36 mouse cellular contexts compared by ENCODE assay signal in genomic region chr16:10208777-10209176, GRCm38 (mm10). TPM values are rescaled to one million over a fixed set of nuclear protein-coding genes. Genes with fewer than 3 reads are reported as not detected.
A peak's percentile ranks its signal among the peaks of the same experiment; 100 is the strongest.
DNase-seq lines count a peak whose midpoint lies in the region; ATAC-seq and TF ChIP-seq lines count a peak whose summit lies in the region.
"Had no signal": no experiment of that assay in that cellular context is flagged by ENCODE, and none has a peak within 500 bp of the region (broad histone marks: within the 10 kb centered on the region; RNA-seq: fewer than 3 reads in every experiment).

No protein-coding gene starts in this region.

- no peak for DNase-seq in liver, postnatal 0 days
- peak; percentile 37 for DNase-seq in R1 (ENCODE audit: low read depth, low spot score)
- no peak for DNase-seq in spleen, postnatal 10 days (ENCODE audit: low spot score in 2 of 2)
- DNase-seq: adrenal gland, adult 2 months; adrenal gland, postnatal 36 days; B cell, adult 2 months; cerebellum, adult 8-10 months; cerebellum, postnatal 25 days; gastrocnemius, postnatal 10 days; kidney, postnatal 36 days; layer of hippocampus, adult 9-11 months; retina, postnatal 1 day; right cerebral cortex, postnatal 14 days; thymus, adult 18-20 months; thymus, postnatal 25 days had no signal

- H3K4me3 ChIP-seq in intestine, postnatal 0 days (ENCODE audit: low read depth, low read length): no peak overlapping the region
- no peak overlapping the region for H3K4me3 ChIP-seq in intestine, embryonic 15.5 days (replicated peaks)
- no peak overlapping the region for H3K4me3 ChIP-seq in liver, postnatal 0 days (ENCODE audit: low read depth, low read length)
- H3K4me3 ChIP-seq in liver, embryonic 12.5 days: no peak overlapping the region
- no peak overlapping the region for H3K4me3 ChIP-seq in E14TG2a.4 (replicated peaks; ENCODE audit: low read length)
- H3K4me3 ChIP-seq: erythroblast, embryonic 14.5 days; heart, embryonic 10.5 days; heart, embryonic 15.5 days; hindbrain, embryonic 12.5 days; limb, embryonic 12.5 days; midbrain, embryonic 10.5 days; midbrain, embryonic 15.5 days; neural tube, embryonic 15.5 days; stomach, embryonic 15.5 days had no signal

- ATAC-seq in intestine, postnatal 0 days: no peak
- no peak for ATAC-seq in intestine, embryonic 15.5 days
- no peak for ATAC-seq in liver, postnatal 0 days
- no peak for ATAC-seq in liver, embryonic 12.5 days
- ATAC-seq: activated CD4-positive, CD25-positive, alpha-beta regulatory T cell, adult 4 months; forebrain, embryonic 16.5 days; hindbrain, postnatal 0 days; intestine, embryonic 16.5 days; midbrain, embryonic 15.5 days had no signal

- H3K36me3 ChIP-seq in intestine, postnatal 0 days (ENCODE audit: control insufficient read depth, insufficient read depth): no peaks in the 10 kb centered on the region
- H3K36me3 ChIP-seq in intestine, embryonic 15.5 days: no peaks in the 10 kb centered on the region
- no peaks in the 10 kb centered on the region for H3K36me3 ChIP-seq in liver, postnatal 0 days (replicated peaks; ENCODE audit: insufficient read depth, low read length)
- no peaks in the 10 kb centered on the region for H3K36me3 ChIP-seq in liver, embryonic 12.5 days
- H3K36me3 ChIP-seq in E14TG2a.4 (ENCODE audit: insufficient read depth, low read length): peaks cover 75% of the 10 kb centered on the region
- H3K36me3 ChIP-seq: heart, embryonic 10.5 days; heart, embryonic 15.5 days; hindbrain, embryonic 12.5 days; limb, embryonic 12.5 days; midbrain, embryonic 10.5 days; midbrain, embryonic 15.5 days; neural tube, embryonic 15.5 days; stomach, embryonic 15.5 days had no signal

- H3K9me3 ChIP-seq in intestine, postnatal 0 days (ENCODE audit: control insufficient read depth): no peaks in the 10 kb centered on the region
- no peaks in the 10 kb centered on the region for H3K9me3 ChIP-seq in intestine, embryonic 15.5 days
- H3K9me3 ChIP-seq in liver, postnatal 0 days (ENCODE audit: low read length): no peaks in the 10 kb centered on the region
- H3K9me3 ChIP-seq in liver, embryonic 12.5 days (replicated peaks): no peaks in the 10 kb centered on the region
- no peaks in the 10 kb centered on the region for H3K9me3 ChIP-seq in E14TG2a.4 (ENCODE audit: low read length)
- H3K9me3 ChIP-seq: heart, embryonic 10.5 days; heart, embryonic 15.5 days; hindbrain, embryonic 12.5 days; limb, embryonic 12.5 days; midbrain, embryonic 10.5 days; midbrain, embryonic 15.5 days; neural tube, embryonic 15.5 days; stomach, embryonic 15.5 days had no signal

- no peak overlapping the region for H3K9ac ChIP-seq in intestine, postnatal 0 days (ENCODE audit: low read depth, low read length)
- no peak overlapping the region for H3K9ac ChIP-seq in intestine, embryonic 15.5 days
- H3K9ac ChIP-seq in liver, postnatal 0 days (replicated peaks): no peak overlapping the region
- no peak overlapping the region for H3K9ac ChIP-seq in liver, embryonic 12.5 days
- H3K9ac ChIP-seq: heart, embryonic 15.5 days; hindbrain, embryonic 12.5 days; limb, embryonic 12.5 days; midbrain, embryonic 15.5 days; neural tube, embryonic 15.5 days; stomach, embryonic 15.5 days had no signal

- no peaks in the 10 kb centered on the region for H3K27me3 ChIP-seq in intestine, postnatal 0 days (replicated peaks; ENCODE audit: control insufficient read depth, insufficient read depth, low read length)
- H3K27me3 ChIP-seq in intestine, embryonic 15.5 days (replicated peaks): no peaks in the 10 kb centered on the region
- H3K27me3 ChIP-seq in liver, postnatal 0 days (ENCODE audit: insufficient read depth, low read length): no peaks in the 10 kb centered on the region
- no peaks in the 10 kb centered on the region for H3K27me3 ChIP-seq in liver, embryonic 12.5 days (replicated peaks)
- H3K27me3 ChIP-seq in E14TG2a.4 (ENCODE audit: insufficient read depth, low read length): no peaks in the 10 kb centered on the region
- H3K27me3 ChIP-seq: heart, embryonic 15.5 days; hindbrain, embryonic 12.5 days; limb, embryonic 12.5 days; midbrain, embryonic 15.5 days; neural tube, embryonic 15.5 days; stomach, embryonic 15.5 days had no signal

- H3K27ac ChIP-seq in intestine, postnatal 0 days (ENCODE audit: low read depth, low read length): no peak overlapping the region
- no peak overlapping the region for H3K27ac ChIP-seq in intestine, embryonic 15.5 days
- no peak overlapping the region for H3K27ac ChIP-seq in liver, postnatal 0 days (ENCODE audit: low read depth)
- H3K27ac ChIP-seq in liver, embryonic 12.5 days: no peak overlapping the region
- H3K27ac ChIP-seq: heart, embryonic 10.5 days; heart, embryonic 15.5 days; hindbrain, embryonic 12.5 days; hindbrain, postnatal 0 days; limb, embryonic 12.5 days; midbrain, embryonic 10.5 days; midbrain, embryonic 15.5 days; neural tube, embryonic 15.5 days; stomach, embryonic 15.5 days had no signal

- TF ChIP-seq EP300 in liver, postnatal 0 days (IDR thresholded peaks at IDR 0.05; ENCODE audit: low read depth): no peak

- H3K4me1 ChIP-seq in intestine, postnatal 0 days (replicated peaks; ENCODE audit: control insufficient read depth, insufficient read depth, low read length): no peaks in the 10 kb centered on the region
- no peaks in the 10 kb centered on the region for H3K4me1 ChIP-seq in intestine, embryonic 15.5 days (replicated peaks)
- no peaks in the 10 kb centered on the region for H3K4me1 ChIP-seq in liver, postnatal 0 days (ENCODE audit: insufficient read depth)
- no peaks in the 10 kb centered on the region for H3K4me1 ChIP-seq in liver, embryonic 12.5 days
- no peaks in the 10 kb centered on the region for H3K4me1 ChIP-seq in E14TG2a.4 (replicated peaks; ENCODE audit: low read depth, low read length)
- H3K4me1 ChIP-seq: heart, embryonic 10.5 days; heart, embryonic 15.5 days; hindbrain, embryonic 12.5 days; limb, embryonic 12.5 days; midbrain, embryonic 10.5 days; midbrain, embryonic 15.5 days; neural tube, embryonic 15.5 days; stomach, embryonic 15.5 days had no signal

- peak; percentile 48 for TF ChIP-seq CTCF in intestine, postnatal 0 days (IDR thresholded peaks at IDR 0.05; ENCODE audit: low read depth)
- 0 out of 2 replicates have a peak, but pooled peaks have one; percentile 13 for TF ChIP-seq CTCF in liver, postnatal 0 days (IDR thresholded peaks at IDR 0.05; ENCODE audit: low read depth)
- peak; percentile 27 for TF ChIP-seq CTCF in E14TG2a.4 (conservative IDR thresholded peaks at IDR 0.05; ENCODE audit: low read length)

- no peak overlapping the region for H3K4me2 ChIP-seq in intestine, postnatal 0 days (replicated peaks; ENCODE audit: low read depth)
- H3K4me2 ChIP-seq in intestine, embryonic 15.5 days (replicated peaks): no peak overlapping the region
- no peak overlapping the region for H3K4me2 ChIP-seq in liver, postnatal 0 days (ENCODE audit: low read depth, low read length)
- H3K4me2 ChIP-seq in liver, embryonic 12.5 days: no peak overlapping the region
- H3K4me2 ChIP-seq: heart, embryonic 15.5 days; hindbrain, embryonic 12.5 days; limb, embryonic 12.5 days; midbrain, embryonic 15.5 days; neural tube, embryonic 15.5 days; stomach, embryonic 15.5 days had no signal

- 78% methylated on average over 1 of the region's 1 CpGs for WGBS in intestine, postnatal 0 days
- WGBS in intestine, embryonic 15.5 days: 77% methylated on average over 1 of the region's 1 CpGs
- 67% methylated on average over 1 of the region's 1 CpGs for WGBS in liver, postnatal 0 days (ENCODE audit: insufficient replicate concordance)
- WGBS in liver, embryonic 12.5 days (ENCODE audit: insufficient replicate concordance): 65% methylated on average over 1 of the region's 1 CpGs

RNA-seq across cellular contexts. Expression of gene Atf7ip2, which starts 16.3 kb away (rescaled TPM):
- 0.18 and 0.25 TPM in 2 replicates for polyA plus RNA-seq in intestine, postnatal 0 days (2015; fragmentation: Nextera tagmentation; extraction: Ambion mirVana)
- polyA plus RNA-seq in intestine, embryonic 15.5 days (2015; fragmentation: Nextera tagmentation; extraction: Ambion mirVana): 0.83 and 0.93 TPM in 2 replicates
- polyA plus RNA-seq in liver, postnatal 0 days (2015; fragmentation: Nextera tagmentation; extraction: Ambion mirVana): 0.09 TPM in 1 of 2 replicates, not detected in the other
- 0.32 and 0.35 TPM in 2 replicates for polyA plus RNA-seq in liver, embryonic 12.5 days (2016; fragmentation: Nextera tagmentation; extraction: Ambion mirVana)
- polyA plus RNA-seq: erythroblast, embryonic 14.5 days; liver, adult 2 months had no signal

RNA-seq across cellular contexts. Expression of gene Rpl39l, which starts 38.8 kb away (rescaled TPM):
- not detected in 2 replicates for polyA plus RNA-seq in intestine, postnatal 0 days (2015; fragmentation: Nextera tagmentation; extraction: Ambion mirVana)
- polyA plus RNA-seq in intestine, embryonic 15.5 days (2015; fragmentation: Nextera tagmentation; extraction: Ambion mirVana): not detected in 2 replicates
- 0.32 and 0.47 TPM in 2 replicates for polyA plus RNA-seq in liver, postnatal 0 days (2015; fragmentation: Nextera tagmentation; extraction: Ambion mirVana)
- 0.96 and 1.2 TPM in 2 replicates for polyA plus RNA-seq in liver, embryonic 12.5 days (2016; fragmentation: Nextera tagmentation; extraction: Ambion mirVana)
- polyA plus RNA-seq: adrenal gland, adult 2 months; forebrain, embryonic 11.5 days; forebrain, embryonic 16.5 days; hindbrain, postnatal 0 days; kidney, embryonic 14.5 days; liver, adult 2 months; small intestine, adult 2 months had no signal
